Mouse (Mus musculus) kidney, embryonic 14.5 days (tissue): ENCODE results near the gene Slc38a10. TPM values are rescaled to one million over a fixed set of nuclear protein-coding genes. Genes with fewer than 3 reads are reported as not detected.

Experiments
- ATAC-seq: fragments of 200-750 bp; cut with Nextera tagmentation; 2 replicates; pipeline ENCODE4 v1.8.0; 2017; ENCODE audit warnings: moderate number of reproducible peaks, mild to moderate bottlenecking, moderate TSS enrichment, moderate library complexity; ENCODE audit not compliant: low FRiP score, low TSS enrichment
- H3K27ac ChIP-seq: fragments of 300-500 bp; sonication (generic); 2 replicates; pipeline ENCODE4 v1.5.1; 2014; ENCODE audit warnings: low read depth, mild to moderate bottlenecking, low read length, moderate library complexity, mixed read lengths
- H3K27me3 ChIP-seq: fragments of 300-500 bp; sonication (generic); 2 replicates; pipeline ENCODE4 v1.6.1; 2014; ENCODE audit warnings: mild to moderate bottlenecking, low read length; ENCODE audit not compliant: control insufficient read depth, insufficient read depth
- H3K36me3 ChIP-seq: fragments of 300-500 bp; sonication (generic); 2 replicates; pipeline ENCODE4 v1.6.1; 2014; ENCODE audit warnings: low read length, mixed read lengths; ENCODE audit not compliant: control insufficient read depth, insufficient read depth
- H3K4me1 ChIP-seq: fragments of 300-500 bp; sonication (generic); 2 replicates; pipeline ENCODE4 v1.6.1; 2014; ENCODE audit warnings: low read length, mixed read lengths; ENCODE audit not compliant: control insufficient read depth, insufficient read depth
- H3K4me2 ChIP-seq: fragments of 300-500 bp; sonication (generic); replicated peaks from 2 replicates; pipeline ENCODE4 v1.6.1; 2014; ENCODE audit warnings: low read depth, mild to moderate bottlenecking, low read length
- H3K4me3 ChIP-seq: fragments of 300-500 bp; sonication (generic); 2 replicates; pipeline ENCODE4 v1.5.1; 2014; ENCODE audit warnings: mild to moderate bottlenecking, low read length
- H3K9ac ChIP-seq: fragments of 300-500 bp; sonication (generic); 2 replicates; pipeline ENCODE4 v1.6.1; 2014; ENCODE audit warnings: low read depth, mild to moderate bottlenecking, low read length, moderate library complexity
- H3K9me3 ChIP-seq: fragments of 300-500 bp; sonication (generic); 2 replicates; pipeline ENCODE4 v1.6.1; 2016; ENCODE audit warnings: low read length; ENCODE audit not compliant: control insufficient read depth
- WGBS: fragments of 180-500 bp; shearing (Covaris S2); extraction: QIAGEN DNeasy Blood & Tissue Kit; methylation state at CpG from one replicate; pipeline ENCODE4 v1.1.7; 2014; 5-methylcytosine and 5-hydroxymethylcytosine counted together
- polyA plus RNA-seq: library from polyadenylated mRNA; unstranded; fragments of >200 nt; fragmentation: Nextera tagmentation; extraction: Ambion mirVana; gene quantifications from 2 replicates; pipeline ENCODE4 v1.2.1, GENCODE M21; 2014

Slc38a10 gene
- polyA plus RNA-seq, 1 experiment from 2014 or later = 81.2 TPM

GRCm38 (mm10) chr11:120187236-120188101, 36.3 kb upstream of the Slc38a10 start:
- Histone ChIP-seq H3K27me3 (no peaks in the 10 kb centered on the region), H3K4me1 (peaks cover 60% of the 10 kb centered on the region), H3K27ac (peak overlapping the region; percentile 99), H3K4me2 (peak overlapping the region; percentile 92), H3K9ac (peak overlapping the region; percentile 99), H3K9me3 (no peaks in the 10 kb centered on the region), H3K4me3 (peak overlapping the region; percentile 96), H3K36me3 (peaks cover 2% of the 10 kb centered on the region; the same call in 1 of the 2 replicates)
- no peak for ATAC-seq
- under 1% methylated on average over 43 of the region's 43 CpGs for WGBS

DNA sequence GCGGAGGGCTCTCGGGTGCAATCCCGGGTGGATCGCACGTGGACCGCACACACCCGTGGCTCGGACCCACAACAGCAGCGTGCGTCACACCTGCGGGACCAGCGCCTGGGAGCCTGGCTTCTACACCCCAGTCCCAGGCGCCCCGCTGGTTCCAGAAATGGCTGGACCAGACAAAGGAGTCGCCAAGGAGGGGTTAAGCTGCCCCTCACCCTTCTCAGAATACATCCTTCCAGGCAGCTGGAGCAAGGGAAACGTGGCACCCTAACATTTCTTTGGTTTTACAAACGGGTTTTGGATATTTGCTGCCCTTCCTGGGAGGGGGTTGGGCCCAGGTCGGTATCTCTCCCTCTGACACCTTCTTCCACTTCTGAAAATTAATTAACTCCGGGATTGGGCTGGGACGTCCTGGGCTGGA, 35.7 kb upstream of the Slc38a10 start:
- Histone ChIP-seq H3K4me2 (peak overlapping the region; percentile 92), H3K9ac (peak overlapping the region; percentile 99), H3K9me3 (no peaks in the 10 kb centered on the region), H3K4me1 (peaks cover 66% of the 10 kb centered on the region), H3K27me3 (no peaks in the 10 kb centered on the region), H3K4me3 (peak overlapping the region; percentile 96), H3K36me3 (peaks cover 2% of the 10 kb centered on the region; the same call in 1 of the 2 replicates), H3K27ac (peak overlapping the region; percentile 99)
- whole genome bisulfite sequencing = 2% methylated on average over 20 of the region's 20 CpGs
- no peak for ATAC-seq

GRCm38 (mm10) chr11:120186145-120186740, 35.1 kb upstream of the Slc38a10 start:
- Histone ChIP-seq H3K9ac (peak overlapping the region; percentile 99), H3K4me3 (peak overlapping the region; percentile 96), H3K36me3 (peaks cover 2% of the 10 kb centered on the region; the same call in 1 of the 2 replicates), H3K4me2 (peak overlapping the region; percentile 92), H3K4me1 (peaks cover 64% of the 10 kb centered on the region), H3K27me3 (no peaks in the 10 kb centered on the region), H3K9me3 (no peaks in the 10 kb centered on the region), H3K27ac (peak overlapping the region; percentile 99)
- WGBS = 4% methylated on average over 18 of the region's 18 CpGs
- ATAC-seq = no peak

DNA sequence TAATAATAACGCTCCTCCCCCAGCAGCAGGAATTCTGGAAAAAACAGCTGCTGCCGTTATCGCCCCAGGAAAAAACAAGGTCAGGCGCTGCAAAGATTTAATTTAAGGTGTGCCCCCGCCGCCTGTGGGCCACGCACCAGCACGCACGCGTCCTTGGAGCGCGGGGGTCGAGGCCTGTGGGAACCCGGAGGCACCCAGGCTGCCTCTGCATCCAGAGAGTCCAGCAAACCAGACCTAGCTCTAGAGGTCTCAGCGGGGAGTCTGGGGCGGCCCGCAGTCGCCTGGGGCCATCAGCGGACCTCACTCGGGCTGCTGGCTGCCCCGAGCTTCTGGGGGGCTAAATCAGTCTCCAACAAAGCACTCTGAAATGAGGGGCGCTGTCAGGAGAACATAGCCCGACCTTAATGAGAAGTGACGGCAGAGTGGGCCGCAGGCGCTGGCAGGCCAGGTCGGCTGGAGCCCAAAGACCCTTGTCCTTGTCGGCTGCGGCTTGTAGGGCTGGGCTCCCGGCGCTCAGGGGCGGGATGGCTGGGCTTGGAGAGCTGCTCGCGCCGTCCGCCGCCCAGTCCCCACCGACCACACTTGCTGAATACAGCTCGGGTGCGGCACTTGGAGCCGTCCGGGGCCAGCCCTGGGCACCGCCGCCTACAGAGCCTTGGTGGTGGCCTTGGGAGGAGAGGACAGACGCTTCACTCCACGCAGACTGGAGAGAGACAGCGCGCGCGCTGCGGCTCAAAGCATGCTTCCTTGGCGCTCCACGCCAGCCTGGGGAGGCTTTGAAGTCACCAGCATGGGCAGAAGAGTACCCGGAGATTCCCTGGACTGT, 34.4 kb upstream of the Slc38a10 start:
- WGBS = under 1% methylated on average over 54 of the region's 54 CpGs
- H3K4me1 ChIP-seq = peaks cover 57% of the 10 kb centered on the region
- H3K27me3 ChIP-seq = no peaks in the 10 kb centered on the region

GRCm38 (mm10) chr11:120184371-120185315, 33.5 kb upstream of the Slc38a10 start:
- 3% methylated on average over 16 of the region's 16 CpGs for WGBS
- Histone ChIP-seq H3K9ac (peak overlapping the region; percentile 99), H3K4me3 (peak overlapping the region; percentile 96), H3K36me3 (peaks cover 2% of the 10 kb centered on the region; the same call in 1 of the 2 replicates), H3K27me3 (no peaks in the 10 kb centered on the region), H3K4me1 (peaks cover 52% of the 10 kb centered on the region), H3K27ac (peak overlapping the region; percentile 99), H3K4me2 (peak overlapping the region; percentile 92), H3K9me3 (no peaks in the 10 kb centered on the region)
- ATAC-seq = peak; percentile 24; the same call in 1 of the 2 replicates

More for the DNA sequence above, 34.4 kb upstream of the Slc38a10 start:
- Histone ChIP-seq H3K9ac (peak overlapping the region; percentile 99), H3K4me3 (peak overlapping the region; percentile 96), H3K4me2 (peak overlapping the region; percentile 92), H3K27ac (peak overlapping the region; percentile 99), H3K9me3 (no peaks in the 10 kb centered on the region), H3K36me3 (peaks cover 2% of the 10 kb centered on the region; the same call in 1 of the 2 replicates)
- no peak for ATAC-seq

DNA sequence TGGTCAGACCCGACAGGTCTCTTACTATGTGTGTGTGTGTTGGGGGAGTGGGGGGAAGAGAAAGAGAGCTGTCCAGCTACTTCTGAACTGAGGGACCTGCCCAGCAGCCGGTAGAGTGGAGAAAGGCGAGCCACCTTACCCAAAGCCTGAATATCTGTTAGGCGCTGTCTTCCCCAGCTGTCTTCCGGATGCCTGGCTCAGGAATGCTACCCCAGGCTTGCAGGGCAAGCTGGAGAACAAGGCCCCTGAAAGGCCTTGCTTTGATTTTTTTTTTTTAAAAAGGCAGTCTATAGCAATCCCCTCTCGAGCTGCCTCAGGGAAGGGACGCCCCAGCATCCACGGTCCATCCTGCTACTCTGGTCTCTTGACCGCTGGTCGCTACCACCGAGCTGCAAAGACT, 32.6 kb upstream of the Slc38a10 start:
- no peak for ATAC-seq
- Histone ChIP-seq H3K4me3 (no peak overlapping the region), H3K36me3 (peaks cover 2% of the 10 kb centered on the region; the same call in 1 of the 2 replicates), H3K27ac (peak overlapping the region; percentile 99), H3K27me3 (no peaks in the 10 kb centered on the region), H3K9me3 (no peaks in the 10 kb centered on the region), H3K9ac (no peak overlapping the region; the same call in 1 of the 2 replicates), H3K4me1 (peaks cover 57% of the 10 kb centered on the region), H3K4me2 (no peak overlapping the region; the same call in 1 of the 2 replicates)
- WGBS = 37% methylated on average over 11 of the region's 11 CpGs

DNA sequence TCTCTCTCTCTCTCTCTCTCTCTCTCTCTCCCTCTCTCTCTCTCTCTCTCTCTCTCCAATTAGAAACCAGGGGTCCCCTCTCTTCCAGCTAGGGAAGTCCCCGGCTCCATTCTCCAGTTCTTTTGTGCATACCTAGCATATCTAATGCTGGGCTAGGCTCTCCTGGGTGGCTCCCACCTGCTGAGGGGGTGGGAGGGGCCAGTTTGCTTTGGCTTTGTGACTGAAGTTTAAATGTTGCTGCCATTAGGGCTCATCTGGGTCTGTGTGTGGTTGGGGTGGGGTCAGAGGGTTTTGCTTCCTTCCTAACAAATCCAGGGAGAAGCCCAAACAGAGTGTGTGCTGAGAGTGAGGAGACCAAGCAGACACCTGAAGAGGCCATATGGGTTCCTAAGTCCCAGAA, 32.0 kb upstream of the Slc38a10 start:
- Histone ChIP-seq H3K27ac (peak overlapping the region; percentile 99; the same call in 1 of the 2 replicates), H3K4me1 (peaks cover 57% of the 10 kb centered on the region), H3K9ac (no peak overlapping the region; the same call in 1 of the 2 replicates), H3K27me3 (no peaks in the 10 kb centered on the region), H3K4me3 (no peak overlapping the region), H3K4me2 (no peak overlapping the region), H3K9me3 (no peaks in the 10 kb centered on the region), H3K36me3 (peaks cover 2% of the 10 kb centered on the region; the same call in 1 of the 2 replicates)
- ATAC-seq = no peak
- 53% methylated on average over 1 of the region's 1 CpGs for WGBS
